Mouse (Mus musculus) megakaryocyte, embryonic 14.5 days (primary cell): ENCODE data around the gene Ndufv3. TPM values are rescaled to one million over a fixed set of nuclear protein-coding genes. Genes with fewer than 3 reads are reported as not detected.
A peak's percentile ranks its signal among the peaks of the same experiment; 100 is the strongest.

Source experiments
- H3K27me3 ChIP-seq: replicated peaks from 2 replicates; pipeline ENCODE3; 2012; ENCODE audit warnings: inconsistent platforms
- H3K36me3 ChIP-seq: replicated peaks from 2 replicates; pipeline ENCODE3; 2012; ENCODE audit warnings: low read length, inconsistent platforms, mixed read lengths
- H3K4me1 ChIP-seq: 2 replicates; pipeline ENCODE4 v1.6.1; 2012; ENCODE audit warnings: inconsistent platforms
- H3K4me3 ChIP-seq: replicated peaks from 2 replicates; pipeline ENCODE3; 2012; ENCODE audit warnings: moderate library complexity, mild to moderate bottlenecking, inconsistent platforms
- H3K9me3 ChIP-seq: 2 replicates; pipeline ENCODE4 v1.6.1; 2012; ENCODE audit warnings: inconsistent platforms
- FLI1 ChIP-seq: IDR thresholded peaks from 2 replicates; pipeline ENCODE4 v1.6.1; 2012; ENCODE audit warnings: low read length, inconsistent platforms, mixed read lengths
- GATA1 ChIP-seq: IDR thresholded peaks from 3 replicates; pipeline ENCODE4 v1.6.1; 2012; ENCODE audit warnings: mixed read lengths, low read length, inconsistent platforms, borderline replicate concordance
- polyA plus RNA-seq: library from polyadenylated mRNA; stranded (reverse); fragments of >175 nt; gene quantifications from 2 replicates; pipeline ENCODE4 v1.2.3, GENCODE M21; 2012; ENCODE audit warnings: low replicate concordance; ENCODE audit not compliant: insufficient read depth

The Ndufv3 gene
- polyA plus RNA-seq, 1 experiment = 604 TPM

- TF ChIP-seq GATA1 (no peak), FLI1 (no peak)
- H3K27me3 ChIP-seq = peaks cover 5% of the 10 kb centered on the region
- no peaks in the 10 kb centered on the region for H3K9me3 ChIP-seq
- peaks cover 15% of the 10 kb centered on the region for H3K4me1 ChIP-seq
- no peak overlapping the region for H3K4me3 ChIP-seq
- peaks cover 57% of the 10 kb centered on the region for H3K36me3 ChIP-seq
Measured at GRCm38 (mm10) chr17:31494989-31495388, 24.9 kb upstream of the Ndufv3 start.

GRCm38 (mm10) chr17:31497726-31498125 lies 22.2 kb upstream of the Ndufv3 start:
- Histone ChIP-seq H3K27me3 (no peaks in the 10 kb centered on the region), H3K4me3 (no peak overlapping the region), H3K9me3 (no peaks in the 10 kb centered on the region), H3K36me3 (peaks cover 84% of the 10 kb centered on the region), H3K4me1 (peaks cover 21% of the 10 kb centered on the region)
- TF ChIP-seq FLI1 (no peak), GATA1 (no peak)

- Histone ChIP-seq H3K4me3 (no peak overlapping the region), H3K27me3 (no peaks in the 10 kb centered on the region), H3K4me1 (peaks cover 35% of the 10 kb centered on the region), H3K9me3 (no peaks in the 10 kb centered on the region), H3K36me3 (peaks cover 100% of the 10 kb centered on the region)
- TF ChIP-seq GATA1 = no peak
- no peak for TF ChIP-seq FLI1
Measured at GRCm38 (mm10) chr17:31499725-31500124, 20.2 kb upstream of the Ndufv3 start.

GRCm38 (mm10) chr17:31500416-31500815 lies 19.5 kb upstream of the Ndufv3 start:
- peaks cover 100% of the 10 kb centered on the region for H3K36me3 ChIP-seq
- H3K27me3 ChIP-seq = no peaks in the 10 kb centered on the region
- TF ChIP-seq FLI1 = no peak
- no peak for TF ChIP-seq GATA1
- H3K4me1 ChIP-seq = peaks cover 37% of the 10 kb centered on the region
- no peaks in the 10 kb centered on the region for H3K9me3 ChIP-seq
- H3K4me3 ChIP-seq = no peak overlapping the region

- no peaks in the 10 kb centered on the region for H3K9me3 ChIP-seq
- TF ChIP-seq GATA1 (no peak), FLI1 (no peak)
- peaks cover 100% of the 10 kb centered on the region for H3K36me3 ChIP-seq
- peaks cover 37% of the 10 kb centered on the region for H3K4me1 ChIP-seq
- H3K4me3 ChIP-seq = no peak overlapping the region
- no peaks in the 10 kb centered on the region for H3K27me3 ChIP-seq
Measured at GRCm38 (mm10) chr17:31500908-31501307, 19.0 kb upstream of the Ndufv3 start.

- Histone ChIP-seq H3K4me1 (peaks cover 42% of the 10 kb centered on the region), H3K9me3 (no peaks in the 10 kb centered on the region), H3K36me3 (peaks cover 100% of the 10 kb centered on the region), H3K4me3 (no peak overlapping the region), H3K27me3 (no peaks in the 10 kb centered on the region)
- TF ChIP-seq GATA1 (no peak), FLI1 (no peak)
Measured at GRCm38 (mm10) chr17:31502261-31502927, 17.5 kb upstream of the Ndufv3 start.

GRCm38 (mm10) chr17:31503337-31503736 lies 16.6 kb upstream of the Ndufv3 start:
- H3K36me3 ChIP-seq = peaks cover 100% of the 10 kb centered on the region
- no peaks in the 10 kb centered on the region for H3K27me3 ChIP-seq
- H3K4me1 ChIP-seq = peaks cover 45% of the 10 kb centered on the region
- H3K9me3 ChIP-seq = no peaks in the 10 kb centered on the region
- TF ChIP-seq FLI1 (no peak), GATA1 (no peak)
- no peak overlapping the region for H3K4me3 ChIP-seq

GRCm38 (mm10) chr17:31503936-31504335 lies 16.0 kb upstream of the Ndufv3 start:
- peaks cover 47% of the 10 kb centered on the region for H3K4me1 ChIP-seq
- TF ChIP-seq FLI1 = no peak
- no peak for TF ChIP-seq GATA1
- no peaks in the 10 kb centered on the region for H3K27me3 ChIP-seq
- H3K4me3 ChIP-seq = no peak overlapping the region
- H3K9me3 ChIP-seq = no peaks in the 10 kb centered on the region
- peaks cover 99% of the 10 kb centered on the region for H3K36me3 ChIP-seq

- Histone ChIP-seq H3K4me3 (no peak overlapping the region), H3K9me3 (no peaks in the 10 kb centered on the region), H3K27me3 (no peaks in the 10 kb centered on the region), H3K4me1 (peaks cover 57% of the 10 kb centered on the region), H3K36me3 (peaks cover 99% of the 10 kb centered on the region)
- no peak for TF ChIP-seq FLI1
- TF ChIP-seq GATA1 = no peak
Measured at GRCm38 (mm10) chr17:31505013-31505412, 14.9 kb upstream of the Ndufv3 start.

GRCm38 (mm10) chr17:31506282-31506681 lies 13.6 kb upstream of the Ndufv3 start:
- Histone ChIP-seq H3K4me3 (no peak overlapping the region), H3K4me1 (peaks cover 62% of the 10 kb centered on the region), H3K27me3 (no peaks in the 10 kb centered on the region), H3K36me3 (peaks cover 91% of the 10 kb centered on the region), H3K9me3 (no peaks in the 10 kb centered on the region)
- TF ChIP-seq FLI1 (no peak), GATA1 (no peak)

GRCm38 (mm10) chr17:31510944-31511343 lies 9.0 kb upstream of the Ndufv3 start:
- peaks cover 56% of the 10 kb centered on the region for H3K4me1 ChIP-seq
- H3K36me3 ChIP-seq = peaks cover 44% of the 10 kb centered on the region
- H3K27me3 ChIP-seq = no peaks in the 10 kb centered on the region
- no peaks in the 10 kb centered on the region for H3K9me3 ChIP-seq
- H3K4me3 ChIP-seq = peak overlapping the region; percentile 97
- TF ChIP-seq FLI1 = no peak
- TF ChIP-seq GATA1 = no peak
